Mouse (Mus musculus) G1E (cell line): ENCODE measurements around the gene Adora2a. TPM values are rescaled to one million over a fixed set of nuclear protein-coding genes. Genes with fewer than 3 reads are reported as not detected.

ENCODE experiments used
- ATAC-seq: 2 replicates; pipeline ENCODE4 v1.8.0; 2016; ENCODE audit warnings: mild to moderate bottlenecking; ENCODE audit not compliant: insufficient number of reproducible peaks, poor library complexity, low FRiP score, severe bottlenecking; ENCODE audit errors: extremely low read depth
- DNase-seq: peaks from one replicate; pipeline ENCODE4 v3.0.0; 2012; ENCODE audit warnings: low spot score
- H3K27me3 ChIP-seq: 2 replicates; pipeline ENCODE4 v1.6.1; 2012; ENCODE audit warnings: mild to moderate bottlenecking, low read length, inconsistent platforms; ENCODE audit not compliant: insufficient read depth
- H3K36me3 ChIP-seq: replicated peaks from 2 replicates; pipeline ENCODE3; 2012; ENCODE audit warnings: mild to moderate bottlenecking, inconsistent platforms
- H3K4me1 ChIP-seq: 2 replicates; pipeline ENCODE4 v1.6.1; 2012; ENCODE audit warnings: low read depth, low read length, inconsistent platforms, mixed read lengths; ENCODE audit not compliant: insufficient read depth
- H3K4me3 ChIP-seq: 2 replicates; pipeline ENCODE4 v1.5.1; 2012; ENCODE audit warnings: low read depth, mild to moderate bottlenecking, inconsistent platforms, low read length, moderate library complexity, mixed read lengths
- H3K9me3 ChIP-seq: replicated peaks from 2 replicates; pipeline ENCODE4 v1.6.1; 2012; ENCODE audit warnings: inconsistent platforms
- CTCF ChIP-seq: IDR thresholded peaks from 2 replicates; pipeline ENCODE4 v1.5.1; 2012; ENCODE audit warnings: low read depth, low read length, inconsistent platforms, mixed read lengths
- GATA1 ChIP-seq: IDR thresholded peaks from 2 replicates; pipeline ENCODE4 v1.6.1; 2012; ENCODE audit warnings: borderline replicate concordance, low read length, inconsistent platforms, mixed read lengths
- GATA2 ChIP-seq: IDR thresholded peaks from 2 replicates; pipeline ENCODE4 v1.6.1; 2012; ENCODE audit warnings: low read depth, low read length, inconsistent platforms, borderline replicate concordance
- POLR2AphosphoS5 ChIP-seq: IDR thresholded peaks from 2 replicates; pipeline ENCODE4 v1.6.1; 2012; ENCODE audit warnings: low read depth, low read length, inconsistent platforms; ENCODE audit not compliant: insufficient replicate concordance
- TAL1 ChIP-seq: conservative IDR thresholded peaks from 2 replicates; pipeline ENCODE4 v1.6.1; 2012; ENCODE audit warnings: low read depth, low read length, inconsistent platforms, mixed read lengths
- polyA plus RNA-seq: library from polyadenylated mRNA; stranded (reverse); fragments of >175 nt; gene quantifications from 2 replicates; pipeline ENCODE4 v1.2.3, GENCODE M21; 2012
- total RNA-seq, 2 experiments: library from RNA; stranded (forward) in 1 of 2; stranded (reverse) in 1 of 2; fragments of 200-1000 nt in 1 of 2; fragments of >200 nt in 1 of 2; fragmentation: Nextera tagmentation in 1 of 2; gene quantifications; 2 replicates each; pipeline ENCODE4 v1.2.3; 2014 to 2017

Adora2a gene
- not detected in 2 replicates for total RNA-seq (2014; fragmentation: Nextera tagmentation)
- total RNA-seq (2017): 0.06 and 0.33 TPM in 2 replicates
- 0.03 TPM in 1 of 2 replicates, not detected in the other for polyA plus RNA-seq

- no peaks in the 10 kb centered on the region; the same call in 1 of the 2 replicates for H3K9me3 ChIP-seq
- DNase-seq (no peak), ATAC-seq (no peak)
- H3K27me3 ChIP-seq: peaks cover 20% of the 10 kb centered on the region
- H3K4me3 ChIP-seq: no peak within 1 kb of the TSS
- H3K4me1 ChIP-seq: no peaks in the 10 kb centered on the region
- H3K36me3 ChIP-seq: peaks cover 15% of the 10 kb centered on the region
- TF ChIP-seq POLR2AphosphoS5: no peak
- no peak for TF ChIP-seq GATA1
- no peak for TF ChIP-seq GATA2
- TF ChIP-seq TAL1: no peak
- no peak for TF ChIP-seq CTCF
Observed at GRCm38 (mm10) chr10:75316872-75316907, at the start of gene Adora2a. Gene Adora2a, plus strand, starts transcription at chr10:75316877.

DNA sequence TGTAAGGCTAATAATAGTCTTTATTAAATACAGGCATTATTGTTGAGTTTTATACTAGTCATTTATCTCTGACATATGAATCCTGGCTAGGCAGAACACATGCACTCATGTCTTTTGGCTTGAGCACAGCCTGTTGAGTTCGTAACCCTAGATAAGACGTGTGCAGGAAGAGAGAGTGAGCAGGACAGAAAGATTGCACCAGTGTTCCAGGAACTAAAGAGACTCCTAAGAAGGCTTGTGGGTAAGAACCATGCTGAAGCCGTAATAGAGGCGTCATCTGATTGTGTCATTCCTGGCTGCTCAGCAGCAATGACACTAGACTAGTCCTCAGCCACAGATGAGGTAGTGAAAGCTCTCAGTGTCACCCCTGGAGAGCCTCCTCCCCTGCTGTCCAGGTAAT lies 43.7 kb upstream of the Adora2a start:
- Histone ChIP-seq H3K4me1 (peaks cover 2% of the 10 kb centered on the region; the same call in 1 of the 2 replicates), H3K36me3 (peaks cover 70% of the 10 kb centered on the region), H3K4me3 (no peak overlapping the region), H3K9me3 (no peaks in the 10 kb centered on the region), H3K27me3 (no peaks in the 10 kb centered on the region)
- TF ChIP-seq GATA2: no peak
- no peak for TF ChIP-seq GATA1
- no peak for TF ChIP-seq CTCF
- TF ChIP-seq TAL1: no peak
- TF ChIP-seq POLR2AphosphoS5: no peak
- ATAC-seq (no peak), DNase-seq (no peak)

DNA sequence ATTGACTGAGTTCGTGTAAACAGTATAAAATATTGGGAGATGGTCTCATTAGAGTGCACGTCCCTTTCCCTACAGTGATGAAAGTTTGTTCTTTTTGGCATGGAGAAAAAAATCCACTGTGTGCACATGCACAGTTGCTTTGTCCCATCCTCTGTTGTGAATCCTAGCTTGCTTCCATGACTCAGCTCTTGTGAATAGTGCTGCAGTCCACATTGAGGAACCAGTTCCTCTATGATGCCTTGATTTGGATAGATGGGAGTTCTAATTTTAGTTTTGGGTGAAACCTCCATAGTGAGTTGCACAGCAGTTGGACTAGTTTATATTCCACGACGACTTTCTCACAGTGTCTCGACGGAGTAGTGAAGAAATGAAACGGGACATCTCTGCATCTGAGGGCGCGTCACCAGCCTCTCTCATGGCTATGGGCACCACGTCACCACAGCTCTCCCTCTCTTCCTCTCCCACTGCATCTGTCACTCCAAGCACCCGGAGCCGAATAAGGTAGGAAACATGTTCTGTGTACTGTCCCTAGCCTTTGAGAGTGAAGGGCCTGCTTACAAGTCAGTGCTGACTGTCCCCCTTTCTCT lies 40.2 kb upstream of the Adora2a start:
- H3K4me1 ChIP-seq: peaks cover 2% of the 10 kb centered on the region; the same call in 1 of the 2 replicates
- no peak for DNase-seq
- H3K4me3 ChIP-seq: no peak overlapping the region
- no peak for ATAC-seq
- H3K27me3 ChIP-seq: no peaks in the 10 kb centered on the region
- TF ChIP-seq GATA1 (no peak), GATA2 (no peak), POLR2AphosphoS5 (no peak), TAL1 (no peak), CTCF (no peak)
- no peaks in the 10 kb centered on the region for H3K9me3 ChIP-seq
- peaks cover 68% of the 10 kb centered on the region for H3K36me3 ChIP-seq

DNA sequence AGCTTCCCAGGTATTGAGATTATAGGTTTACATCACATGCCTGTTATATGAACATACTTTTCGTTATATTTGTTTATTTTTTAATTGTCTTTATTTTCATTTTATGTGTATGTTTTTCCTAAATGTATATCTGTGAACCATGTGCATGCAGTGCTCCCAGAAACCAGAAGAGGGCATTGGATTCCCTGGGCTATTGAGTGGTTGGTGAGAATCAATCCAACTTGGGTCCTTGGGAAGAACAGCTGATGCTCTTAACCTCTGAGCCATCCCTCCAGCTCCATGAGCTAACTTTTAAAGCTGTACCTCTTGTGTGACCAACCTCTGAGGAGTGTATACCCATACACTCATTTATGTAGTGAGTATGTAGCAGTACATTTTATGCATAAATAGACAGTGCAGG lies 39.2 kb upstream of the Adora2a start:
- no peak for ATAC-seq
- no peaks in the 10 kb centered on the region for H3K27me3 ChIP-seq
- H3K4me3 ChIP-seq: no peak overlapping the region
- H3K9me3 ChIP-seq: no peaks in the 10 kb centered on the region
- no peak for TF ChIP-seq POLR2AphosphoS5
- no peak for TF ChIP-seq GATA2
- no peak for TF ChIP-seq GATA1
- TF ChIP-seq TAL1: no peak
- TF ChIP-seq CTCF: no peak
- peaks cover 63% of the 10 kb centered on the region for H3K36me3 ChIP-seq
- no peak for DNase-seq
- peaks cover 2% of the 10 kb centered on the region; the same call in 1 of the 2 replicates for H3K4me1 ChIP-seq

GRCm38 (mm10) chr10:75282648-75283047 lies 34.0 kb upstream of the Adora2a start:
- H3K36me3 ChIP-seq: peaks cover 59% of the 10 kb centered on the region
- no peak for TF ChIP-seq GATA1
- no peaks in the 10 kb centered on the region for H3K27me3 ChIP-seq
- no peaks in the 10 kb centered on the region for H3K9me3 ChIP-seq
- no peak overlapping the region for H3K4me3 ChIP-seq
- no peaks in the 10 kb centered on the region for H3K4me1 ChIP-seq
- ATAC-seq: no peak
- no peak for DNase-seq

DNA sequence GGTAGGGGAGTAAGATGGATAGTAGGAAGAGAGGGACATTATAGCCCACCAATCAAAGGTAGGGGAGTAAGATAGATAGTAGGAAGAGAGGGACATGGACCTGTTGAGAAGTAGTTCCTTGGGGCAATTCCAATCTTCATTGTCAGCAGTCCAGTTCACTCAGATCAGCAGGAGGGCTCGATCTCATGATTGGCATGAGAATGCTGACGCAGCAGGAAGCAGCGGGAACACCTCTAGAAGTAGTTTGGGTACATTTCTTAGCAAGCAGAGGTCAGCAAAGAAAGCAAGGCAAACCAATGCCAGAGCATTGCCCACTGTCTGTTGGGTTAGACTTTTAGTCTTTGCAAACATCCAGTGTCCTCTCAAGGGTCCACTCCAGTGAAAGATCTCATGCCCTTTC lies 32.9 kb upstream of the Adora2a start:
- no peak overlapping the region for H3K4me3 ChIP-seq
- no peak for TF ChIP-seq POLR2AphosphoS5
- no peak for TF ChIP-seq GATA1
- no peak for TF ChIP-seq GATA2
- TF ChIP-seq TAL1: no peak
- TF ChIP-seq CTCF: no peak
- no peaks in the 10 kb centered on the region for H3K27me3 ChIP-seq
- H3K4me1 ChIP-seq: peaks cover 4% of the 10 kb centered on the region
- no peaks in the 10 kb centered on the region for H3K9me3 ChIP-seq
- ATAC-seq (no peak), DNase-seq (no peak)
- peaks cover 58% of the 10 kb centered on the region for H3K36me3 ChIP-seq

GRCm38 (mm10) chr10:75288579-75288978 lies 28.1 kb upstream of the Adora2a start:
- Histone ChIP-seq H3K27me3 (no peaks in the 10 kb centered on the region), H3K4me3 (no peak overlapping the region), H3K4me1 (peaks cover 6% of the 10 kb centered on the region), H3K9me3 (no peaks in the 10 kb centered on the region), H3K36me3 (peaks cover 57% of the 10 kb centered on the region)
- TF ChIP-seq TAL1 (no peak), CTCF (no peak), GATA1 (no peak)
- no peak for ATAC-seq
- DNase-seq: no peak
